Mouse (Mus musculus): ENCODE measurements around the gene Wdr95. TPM values are rescaled to one million over a fixed set of nuclear protein-coding genes. Genes with fewer than 3 reads are reported as not detected.

Gene Wdr95
- polyA plus RNA-seq, 1 experiment from 2014 or later = not detected

DNA sequence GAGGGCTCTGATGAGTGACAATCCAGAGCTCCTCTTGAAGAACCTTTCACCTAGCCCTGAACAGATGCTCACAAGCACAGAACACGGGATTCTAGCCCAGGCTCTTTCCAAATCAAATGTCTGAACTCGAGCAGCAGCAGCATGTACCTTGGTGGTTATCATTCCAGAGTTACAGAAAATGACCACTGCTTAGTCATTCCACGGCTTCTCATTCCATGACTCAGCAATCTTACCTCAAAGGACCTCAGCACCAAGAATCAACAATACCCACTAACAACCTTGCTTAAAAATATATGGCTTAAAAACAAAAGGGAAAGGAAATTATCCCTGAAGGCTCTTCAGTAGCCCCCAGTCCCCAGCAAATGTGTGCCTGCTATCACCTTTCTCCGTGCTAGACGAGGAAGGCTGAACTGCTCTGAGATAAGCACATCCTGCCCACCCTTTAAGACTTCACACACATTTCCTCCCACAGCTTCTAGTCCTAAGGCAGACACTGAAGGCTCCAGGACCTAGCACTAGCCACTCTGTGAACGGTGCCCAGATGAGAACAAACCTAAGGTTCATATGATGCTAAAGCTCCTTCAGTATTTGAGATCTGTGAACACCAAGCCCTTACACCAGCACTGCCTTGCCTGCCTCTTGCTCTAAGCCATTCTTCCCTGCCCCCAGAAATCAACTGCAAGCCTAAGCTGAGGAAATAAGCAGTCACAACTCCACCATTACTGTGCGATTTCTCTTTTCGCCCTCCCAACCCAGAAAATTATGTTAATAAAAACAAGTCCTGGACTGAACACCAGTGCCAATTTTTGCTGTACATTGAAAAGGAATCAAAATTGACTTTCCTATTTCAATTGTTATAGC is 95.6 kb downstream of the Wdr95 start:
- no peaks in the 10 kb centered on the region for H3K27me3 ChIP-seq (ENCODE audit: insufficient read depth, low read length)
- H3K4me1 ChIP-seq (ENCODE audit: insufficient read depth) = no peaks in the 10 kb centered on the region

DNA sequence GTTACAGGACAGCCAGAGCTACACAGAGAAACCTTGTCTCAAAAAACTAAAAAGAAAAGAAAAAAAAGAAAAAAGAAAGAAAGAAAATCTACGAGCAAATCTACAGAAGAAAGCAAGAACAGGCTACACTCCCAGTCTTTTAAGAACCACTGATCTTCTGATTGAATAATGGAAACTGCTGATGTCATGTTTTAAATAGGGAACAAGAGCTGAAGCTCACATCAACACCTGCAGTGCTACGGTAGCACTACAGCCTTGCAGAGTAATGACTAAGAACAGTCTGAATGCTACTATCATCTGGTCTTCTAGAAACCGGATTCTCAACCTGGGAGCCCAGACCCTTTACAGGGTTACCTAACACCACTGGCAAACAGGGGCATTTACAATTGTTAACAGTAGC is 97.1 kb downstream of the Wdr95 start:
- TF ChIP-seq CTCF (IDR thresholded peaks at IDR 0.05; ENCODE audit: low read depth) = no peak
- DNase-seq (no peak), ATAC-seq (ENCODE audit: insufficient read depth) (no peak)
- no peaks in the 10 kb centered on the region for H3K4me1 ChIP-seq (ENCODE audit: insufficient read depth)
- no peak overlapping the region for H3K27ac ChIP-seq (ENCODE audit: low read depth)
- no peaks in the 10 kb centered on the region for H3K9me3 ChIP-seq (ENCODE audit: low read depth, low read length)
- H3K27me3 ChIP-seq (ENCODE audit: insufficient read depth, low read length) = no peaks in the 10 kb centered on the region
- 93% methylated on average over 3 of the region's 3 CpGs for WGBS
- H3K4me3 ChIP-seq (ENCODE audit: low read depth, low read length) = no peak overlapping the region
- H3K36me3 ChIP-seq (ENCODE audit: insufficient read depth) = peaks cover 96% of the 10 kb centered on the region
- no peak overlapping the region for H3K4me2 ChIP-seq
- no peak overlapping the region for H3K9ac ChIP-seq

More for the DNA sequence above, 95.6 kb downstream of the Wdr95 start:
- H3K9me3 ChIP-seq (ENCODE audit: low read depth, low read length) = no peaks in the 10 kb centered on the region
- no peak for TF ChIP-seq CTCF (IDR thresholded peaks at IDR 0.05; ENCODE audit: low read depth)
- WGBS = 64% methylated on average over 8 of the region's 8 CpGs
- H3K27ac ChIP-seq (ENCODE audit: low read depth) = no peak overlapping the region
- H3K4me3 ChIP-seq (ENCODE audit: low read depth, low read length) = no peak overlapping the region
- DNase-seq = no peak
- H3K36me3 ChIP-seq (ENCODE audit: insufficient read depth) = peaks cover 96% of the 10 kb centered on the region
- no peak for ATAC-seq (ENCODE audit: insufficient read depth)
- H3K4me2 ChIP-seq = no peak overlapping the region
- H3K9ac ChIP-seq = no peak overlapping the region

GRCm38 (mm10) chr5:149634409-149635035 is 106.0 kb downstream of the Wdr95 start:
- Histone ChIP-seq H3K27me3 (ENCODE audit: insufficient read depth, low read length) (no peaks in the 10 kb centered on the region), H3K4me2 (peak overlapping the region; percentile 73), H3K4me1 (ENCODE audit: insufficient read depth) (peaks cover 12% of the 10 kb centered on the region), H3K27ac (ENCODE audit: low read depth) (no peak overlapping the region), H3K9me3 (ENCODE audit: low read depth, low read length) (no peaks in the 10 kb centered on the region), H3K9ac (peak overlapping the region; percentile 75), H3K4me3 (ENCODE audit: low read depth, low read length) (peak overlapping the region; percentile 83), H3K36me3 (ENCODE audit: insufficient read depth) (peaks cover 42% of the 10 kb centered on the region)
- DNase-seq (no peak), ATAC-seq (ENCODE audit: insufficient read depth) (no peak)
- no peak for TF ChIP-seq CTCF (IDR thresholded peaks at IDR 0.05; ENCODE audit: low read depth)
- 62% methylated on average over 11 of the region's 11 CpGs for WGBS

- Histone ChIP-seq H3K27ac (ENCODE audit: low read depth) (peak overlapping the region; percentile 89), H3K9ac (peak overlapping the region; percentile 75), H3K36me3 (ENCODE audit: insufficient read depth) (peaks cover 32% of the 10 kb centered on the region), H3K4me3 (ENCODE audit: low read depth, low read length) (peak overlapping the region; percentile 83), H3K4me2 (peak overlapping the region; percentile 73), H3K27me3 (ENCODE audit: insufficient read depth, low read length) (no peaks in the 10 kb centered on the region), H3K4me1 (ENCODE audit: insufficient read depth) (peaks cover 12% of the 10 kb centered on the region), H3K9me3 (ENCODE audit: low read depth, low read length) (no peaks in the 10 kb centered on the region)
- TF ChIP-seq CTCF (IDR thresholded peaks at IDR 0.05; ENCODE audit: low read depth) = no peak
- under 1% methylated on average over 24 of the region's 24 CpGs for WGBS
- DNase-seq (peak; percentile 65), ATAC-seq (ENCODE audit: insufficient read depth) (no peak)
These were observed 107.1 kb downstream of the Wdr95 start for GRCm38 (mm10) chr5:149635556-149635955.

- ATAC-seq (ENCODE audit: insufficient read depth) = peak; percentile 99
These were observed 107.8 kb downstream of the Wdr95 start, which contains the start of gene Hsph1 for GRCm38 (mm10) chr5:149636075-149636920. Gene Hsph1, minus strand, starts transcription at chr5:149636376.

DNA sequence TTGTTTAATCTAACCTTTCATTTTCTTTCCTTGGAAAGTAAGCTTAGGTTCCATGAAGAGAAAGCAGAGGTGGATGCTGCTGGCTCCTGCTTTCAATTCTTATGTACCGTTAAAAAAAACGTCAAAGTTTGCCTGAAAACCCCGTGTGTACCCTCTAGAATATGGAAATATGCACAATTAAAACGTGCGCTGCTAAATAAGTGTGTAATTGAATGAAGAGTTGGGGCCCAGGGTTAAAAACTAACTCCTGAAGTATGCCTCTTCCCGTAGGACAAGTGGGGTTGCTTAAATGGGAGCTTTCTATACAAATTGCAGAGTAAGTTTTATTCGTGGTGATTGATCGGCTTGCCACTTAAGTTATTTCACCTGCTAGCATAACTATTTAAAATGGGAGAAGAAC is 108.8 kb downstream of the Wdr95 start:
- WGBS = 39% methylated on average over 8 of the region's 8 CpGs
- H3K4me3 ChIP-seq (ENCODE audit: low read depth, low read length) = peak overlapping the region; percentile 83
- peaks cover 15% of the 10 kb centered on the region for H3K36me3 ChIP-seq (ENCODE audit: insufficient read depth)
- no peak for ATAC-seq (ENCODE audit: insufficient read depth)
- peak; percentile 47 for DNase-seq
- no peaks in the 10 kb centered on the region for H3K9me3 ChIP-seq (ENCODE audit: low read depth, low read length)
- peak overlapping the region; percentile 57 for H3K4me2 ChIP-seq
- no peaks in the 10 kb centered on the region for H3K27me3 ChIP-seq (ENCODE audit: insufficient read depth, low read length)
- peak overlapping the region; percentile 60 for H3K9ac ChIP-seq
- peak overlapping the region; percentile 74; the same call in 1 of the 2 replicates for H3K27ac ChIP-seq (ENCODE audit: low read depth)
- TF ChIP-seq CTCF (IDR thresholded peaks at IDR 0.05; ENCODE audit: low read depth) = no peak
- H3K4me1 ChIP-seq (ENCODE audit: insufficient read depth) = peaks cover 12% of the 10 kb centered on the region

More at GRCm38 (mm10) chr5:149636075-149636920, 107.8 kb downstream of the Wdr95 start, which contains the start of gene Hsph1:
- Histone ChIP-seq H3K9me3 (ENCODE audit: low read depth, low read length) (no peaks in the 10 kb centered on the region), H3K27ac (ENCODE audit: low read depth) (peak within 1 kb of the TSS; percentile 89), H3K4me1 (ENCODE audit: insufficient read depth) (peaks cover 12% of the 10 kb centered on the region), H3K4me3 (ENCODE audit: low read depth, low read length) (peak within 1 kb of the TSS; percentile 83), H3K9ac (peak within 1 kb of the TSS; percentile 75), H3K27me3 (ENCODE audit: insufficient read depth, low read length) (no peaks in the 10 kb centered on the region), H3K36me3 (ENCODE audit: insufficient read depth) (peaks cover 25% of the 10 kb centered on the region), H3K4me2 (peak within 1 kb of the TSS; percentile 73)
- peak; percentile 99 for DNase-seq
- peak; percentile 29 for TF ChIP-seq CTCF (IDR thresholded peaks at IDR 0.05; ENCODE audit: low read depth)
- WGBS = under 1% methylated on average over 60 of the region's 60 CpGs

Data from lung, embryonic 14.5 days (tissue).